Mouse (Mus musculus) liver, embryonic 13.5 days (tissue): ENCODE measurements around the gene Ttll2. TPM values are rescaled to one million over a fixed set of nuclear protein-coding genes. Genes with fewer than 3 reads are reported as not detected.
"Not testable (repeated sequence)": the region's sequence is repeated elsewhere in the genome, so short reads cannot be mapped to it uniquely, and the experiment has no call there.

Experiments used
- ATAC-seq: fragments of 200-750 bp; cut with Nextera tagmentation; 2 replicates; pipeline ENCODE4 v1.8.0; 2017; ENCODE audit warnings: low read depth, mild to moderate bottlenecking, moderate number of reproducible peaks, moderate library complexity
- DNase-seq: peaks from one replicate; pipeline ENCODE4 v3.0.0; 2022
- H3K27ac ChIP-seq: fragments of 300-500 bp; sonication (generic); 2 replicates; pipeline ENCODE4 v1.5.1; 2015; ENCODE audit warnings: moderate library complexity, mild to moderate bottlenecking, inconsistent platforms
- H3K27me3 ChIP-seq: fragments of 300-500 bp; sonication (generic); 2 replicates; pipeline ENCODE4 v1.6.1; 2015; ENCODE audit warnings: mild to moderate bottlenecking, inconsistent platforms
- H3K36me3 ChIP-seq: fragments of 300-500 bp; sonication (generic); 2 replicates; pipeline ENCODE4 v1.6.1; 2015; ENCODE audit warnings: mild to moderate bottlenecking, inconsistent platforms
- H3K4me1 ChIP-seq: fragments of 300-500 bp; sonication (generic); replicated peaks from 2 replicates; pipeline ENCODE4 v1.6.1; 2015; ENCODE audit warnings: inconsistent platforms
- H3K4me2 ChIP-seq: fragments of 300-500 bp; sonication (generic); 2 replicates; pipeline ENCODE4 v1.6.1; 2015; ENCODE audit warnings: inconsistent platforms, mild to moderate bottlenecking, moderate library complexity
- H3K4me3 ChIP-seq: fragments of 300-500 bp; sonication (generic); replicated peaks from 2 replicates; pipeline ENCODE4 v1.5.1; 2015; ENCODE audit warnings: mild to moderate bottlenecking, inconsistent platforms
- H3K9ac ChIP-seq: fragments of 300-500 bp; sonication (generic); 2 replicates; pipeline ENCODE4 v1.6.1; 2015; ENCODE audit warnings: mild to moderate bottlenecking, inconsistent platforms
- H3K9me3 ChIP-seq: fragments of 300-500 bp; sonication (generic); replicated peaks from 2 replicates; pipeline ENCODE4 v1.6.1; 2016; ENCODE audit warnings: inconsistent platforms
- WGBS: fragments of 180-500 bp; shearing (Covaris S2); methylation state at CpG from one replicate; pipeline ENCODE4 v1.1.7; 2015; ENCODE audit not compliant: insufficient replicate concordance; 5-methylcytosine and 5-hydroxymethylcytosine counted together
- polyA plus RNA-seq: library from polyadenylated mRNA; unstranded; fragments of >200 nt; fragmentation: Nextera tagmentation; extraction: Ambion mirVana; gene quantifications from 2 replicates; pipeline ENCODE4 v1.2.1, GENCODE M21; 2015

Gene Ttll2
- polyA plus RNA-seq, 1 experiment from 2014 or later, result not detected

DNA sequence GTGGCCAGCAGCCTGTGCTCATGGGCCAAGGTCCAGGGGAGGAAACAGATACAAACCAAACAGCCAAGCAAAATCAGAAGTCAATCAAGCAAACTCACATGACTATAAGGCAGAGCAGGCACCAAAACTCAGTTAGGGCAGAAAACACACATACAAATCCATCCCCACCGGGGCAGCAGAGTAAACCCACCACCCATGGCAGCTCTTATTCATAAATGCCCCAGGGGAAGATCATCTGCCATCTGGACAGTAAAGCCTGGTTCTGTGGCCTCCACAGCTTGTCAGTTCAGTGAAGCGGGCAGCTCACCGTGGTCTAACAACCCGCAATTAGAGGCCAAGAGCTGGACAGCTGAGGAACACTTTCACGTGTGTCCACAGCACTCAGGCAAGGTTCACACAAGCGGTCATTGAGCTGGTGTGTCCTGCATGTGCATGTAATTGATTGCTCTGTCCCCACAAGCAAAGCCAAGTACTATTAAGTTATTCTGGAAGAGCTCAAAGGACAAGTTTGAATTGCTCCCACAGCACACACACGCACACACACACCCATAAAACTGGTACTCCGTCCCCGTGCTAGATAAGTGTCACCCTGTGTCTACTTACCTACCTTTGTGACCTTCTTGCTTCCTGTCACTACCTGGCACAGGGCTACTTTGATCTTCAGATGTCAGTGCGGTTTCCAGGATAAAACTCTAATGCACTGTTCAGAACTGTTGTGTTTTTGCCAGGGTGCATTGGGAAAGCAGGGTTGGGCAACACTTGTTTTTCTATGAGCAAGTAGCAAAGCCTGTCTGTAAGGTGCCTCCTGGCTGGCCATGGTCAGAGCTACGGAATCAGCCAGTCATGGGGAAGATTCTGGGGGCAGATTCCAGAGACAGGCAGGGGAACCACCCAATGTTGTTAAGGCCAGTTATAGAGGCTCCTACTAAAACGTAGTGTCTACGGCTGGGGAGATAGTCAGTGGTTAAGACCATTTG is 31.0 kb upstream of the Ttll2 start:
- not testable (repeated sequence) for H3K4me1 ChIP-seq, H3K36me3 ChIP-seq, H3K27ac ChIP-seq, ATAC-seq, DNase-seq, H3K9me3 ChIP-seq, H3K27me3 ChIP-seq, H3K4me3 ChIP-seq, H3K4me2 ChIP-seq, H3K9ac ChIP-seq
- WGBS, result 70% methylated on average over 12 of the region's 13 CpGs

DNA sequence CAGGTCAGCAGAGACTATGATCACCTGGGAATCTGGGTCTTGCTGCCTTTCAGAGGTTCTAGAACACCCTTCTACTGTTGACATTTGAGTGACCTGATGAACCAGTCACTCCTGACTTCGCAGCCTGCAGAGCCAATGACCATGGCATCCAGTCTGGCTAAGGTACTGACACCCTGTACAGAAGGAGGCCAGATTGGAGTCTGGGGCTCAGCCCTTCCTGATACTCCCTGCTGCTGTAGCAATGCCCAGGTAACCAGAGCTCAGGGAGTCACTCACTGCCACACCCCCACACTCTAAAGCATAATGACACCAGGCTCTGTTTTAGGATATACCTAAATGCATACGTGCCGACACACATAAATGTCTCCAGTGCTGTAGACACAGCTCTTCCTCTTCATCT is 30.2 kb upstream of the Ttll2 start:
- not testable (repeated sequence) for H3K27me3 ChIP-seq, H3K4me2 ChIP-seq, H3K9me3 ChIP-seq, H3K36me3 ChIP-seq, H3K27ac ChIP-seq, H3K9ac ChIP-seq, DNase-seq, H3K4me1 ChIP-seq, ATAC-seq, H3K4me3 ChIP-seq
- WGBS, result 59% methylated on average over 1 of the region's 3 CpGs

DNA sequence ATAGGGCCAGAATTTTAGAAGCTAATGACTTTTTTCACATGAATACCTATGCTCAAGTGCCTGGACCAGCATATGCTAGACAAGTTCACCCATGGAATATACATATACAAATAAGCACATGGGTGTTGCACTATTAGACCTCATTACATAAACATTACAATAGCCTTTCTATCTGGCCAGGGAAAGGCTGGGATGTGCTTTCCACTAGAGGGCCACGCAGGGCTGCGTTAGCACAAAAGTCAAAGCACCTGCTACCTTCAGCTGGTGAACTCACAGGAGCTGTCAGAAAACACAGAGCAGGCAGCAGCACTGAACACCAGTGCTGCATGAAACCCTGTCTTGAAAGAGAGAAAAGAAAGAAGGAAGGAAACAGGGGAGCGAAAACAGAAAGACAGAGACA is 25.4 kb upstream of the Ttll2 start:
- ATAC-seq, H3K4me3 ChIP-seq, H3K4me1 ChIP-seq, H3K4me2 ChIP-seq, H3K36me3 ChIP-seq, H3K27ac ChIP-seq, H3K27me3 ChIP-seq, DNase-seq, H3K9ac ChIP-seq, H3K9me3 ChIP-seq: not testable (repeated sequence)
- WGBS, result 27% methylated on average over 2 of the region's 3 CpGs

DNA sequence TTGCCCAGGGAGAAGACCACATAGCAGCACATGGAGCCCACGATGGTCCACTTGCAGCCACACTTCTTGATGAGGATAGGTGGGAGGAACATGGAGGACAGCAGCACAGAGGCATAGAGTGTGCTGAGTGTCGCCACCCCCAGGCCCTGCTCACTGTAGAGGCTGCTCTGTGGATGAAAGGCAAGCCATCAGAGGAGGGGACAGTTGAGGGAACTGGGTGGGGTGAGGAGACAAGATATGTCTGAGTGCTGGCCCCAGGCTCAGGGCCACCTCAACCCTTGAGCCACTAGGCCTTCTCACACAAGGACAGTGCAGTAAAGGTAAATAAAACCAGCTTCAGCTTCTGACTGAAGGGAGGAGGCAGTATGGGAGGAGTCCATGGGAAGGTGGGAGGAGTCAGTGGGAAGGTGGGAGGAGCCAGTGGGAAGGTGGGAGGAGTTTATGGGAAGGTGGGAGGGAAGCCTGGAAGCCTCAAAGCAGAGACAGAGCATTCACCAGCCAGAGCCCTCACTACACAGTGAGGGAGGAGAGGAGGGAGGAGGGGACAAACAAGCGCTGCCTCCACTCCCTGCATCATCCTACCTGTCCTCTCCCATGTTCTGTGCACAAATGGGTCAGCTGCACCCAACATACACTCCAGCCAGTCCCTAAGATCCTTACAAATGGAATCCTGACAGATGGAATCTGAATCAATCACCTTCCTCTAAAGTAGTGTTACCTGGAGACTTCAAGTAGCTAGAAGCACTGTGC is 24.6 kb upstream of the Ttll2 start:
- not testable (repeated sequence) for H3K4me2 ChIP-seq, H3K27ac ChIP-seq, ATAC-seq, H3K27me3 ChIP-seq, DNase-seq, H3K9me3 ChIP-seq, H3K4me1 ChIP-seq, H3K4me3 ChIP-seq, H3K36me3 ChIP-seq, H3K9ac ChIP-seq
- WGBS, result 75% methylated on average over 1 of the region's 3 CpGs

DNA sequence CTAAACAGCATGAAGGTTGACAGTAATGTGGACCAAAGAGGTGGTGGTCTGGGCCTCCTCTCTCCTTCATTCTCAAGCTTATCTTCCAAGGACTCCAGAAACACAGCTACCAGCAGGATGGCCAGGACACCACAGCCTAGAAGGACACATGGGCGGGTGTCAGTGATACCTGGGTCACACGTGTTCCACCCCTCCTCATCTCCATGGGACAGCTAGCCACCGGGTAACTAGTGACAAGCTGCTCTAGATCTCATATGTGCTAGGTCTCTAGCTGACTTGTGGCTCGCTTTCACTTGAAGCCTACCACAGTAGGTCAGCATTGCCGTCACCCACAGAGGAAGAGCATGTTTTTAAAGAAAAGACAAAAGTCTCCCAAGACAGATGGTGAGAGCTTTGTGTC is 19.4 kb upstream of the Ttll2 start, which contains the start of gene Gm49630:
TSS of gene Gm49630 (minus strand) at position 101 of the 400 bp plus-strand sequence.
- H3K27ac ChIP-seq, DNase-seq, H3K4me2 ChIP-seq, H3K4me3 ChIP-seq, ATAC-seq, H3K9ac ChIP-seq, H3K4me1 ChIP-seq, H3K36me3 ChIP-seq, H3K9me3 ChIP-seq, H3K27me3 ChIP-seq: not testable (repeated sequence)
- 73% methylated on average over 2 of the region's 5 CpGs for WGBS

DNA sequence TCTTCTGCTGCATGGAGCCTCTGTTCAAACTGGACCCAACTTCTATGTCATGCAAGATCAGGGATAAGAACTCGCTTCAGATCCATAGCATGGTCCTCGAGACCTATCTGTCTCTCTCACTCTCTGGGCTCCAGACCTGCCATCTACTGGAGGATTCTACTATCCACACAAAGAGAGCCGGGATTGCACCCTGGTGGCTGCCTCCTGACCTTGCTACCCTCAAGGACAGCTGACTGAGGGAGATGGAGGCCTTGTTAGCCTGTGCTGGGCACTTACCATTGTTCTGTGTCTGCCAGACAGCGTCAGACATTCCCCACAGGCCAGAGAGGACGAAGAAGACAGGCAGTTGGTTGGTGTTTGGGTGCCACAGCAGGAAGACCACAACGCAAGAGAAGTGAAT is 16.9 kb upstream of the Ttll2 start:
- DNase-seq, H3K9me3 ChIP-seq, ATAC-seq, H3K9ac ChIP-seq, H3K27me3 ChIP-seq, H3K4me2 ChIP-seq, H3K4me3 ChIP-seq, H3K36me3 ChIP-seq, H3K4me1 ChIP-seq, H3K27ac ChIP-seq: not testable (repeated sequence)
- WGBS, result 30% methylated on average over 6 of the region's 6 CpGs

DNA sequence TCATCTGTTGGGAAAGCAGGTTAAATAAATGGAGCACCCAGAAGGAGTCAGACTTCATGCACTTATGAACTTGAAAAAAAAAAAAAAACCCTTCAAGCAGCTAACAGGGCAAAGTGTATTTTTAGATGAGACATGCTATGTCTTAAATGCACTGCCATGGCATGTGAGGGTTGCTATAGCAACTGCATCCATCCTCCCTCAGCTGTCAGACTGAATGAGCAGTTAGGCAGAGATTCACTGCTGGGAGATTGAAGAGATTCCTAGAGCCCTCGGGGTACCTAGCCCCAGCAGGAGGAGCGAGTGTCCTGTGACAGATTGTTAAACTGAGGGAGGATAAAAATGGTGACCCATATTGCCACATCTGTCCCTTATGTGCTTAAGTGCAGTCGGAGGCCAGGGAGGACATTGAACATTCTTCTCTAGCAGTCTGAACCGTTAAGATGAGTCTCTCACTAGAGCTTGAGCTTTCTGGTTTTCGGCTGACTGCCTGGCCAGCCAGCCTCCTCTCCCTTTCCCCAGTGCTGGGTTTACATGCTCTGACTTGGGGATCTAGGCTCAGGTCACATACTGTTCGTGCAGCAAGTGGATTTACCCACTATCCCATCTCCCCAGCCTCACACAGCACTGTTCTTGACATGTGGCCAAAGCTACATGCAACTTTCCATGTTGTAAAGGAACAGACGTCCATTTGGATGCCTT is 14.3 kb upstream of the Ttll2 start:
- 33% methylated on average over 5 of the region's 7 CpGs for WGBS

DNA sequence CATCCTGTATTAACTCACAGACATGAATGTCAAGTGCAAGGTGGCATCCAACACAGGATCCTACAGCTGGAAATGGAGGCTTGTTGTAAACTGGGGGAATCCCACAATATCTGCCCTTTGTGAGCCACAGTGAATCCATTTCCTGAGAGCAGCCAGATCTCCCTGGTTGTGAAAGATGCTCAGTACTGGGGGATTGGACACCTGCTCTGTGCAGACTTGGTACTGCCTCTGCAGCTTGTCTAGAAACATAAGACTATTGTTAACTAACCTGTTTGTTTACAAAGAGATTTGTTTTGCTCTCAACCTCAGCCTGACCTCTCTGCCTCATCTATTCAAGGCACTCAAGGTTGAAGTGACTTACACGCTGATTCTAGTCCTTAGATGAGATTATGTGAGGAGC is 13.8 kb upstream of the Ttll2 start:
- not testable (repeated sequence) for H3K27ac ChIP-seq, H3K4me3 ChIP-seq, DNase-seq, H3K9ac ChIP-seq, H3K4me2 ChIP-seq, H3K9me3 ChIP-seq, ATAC-seq, H3K27me3 ChIP-seq, H3K4me1 ChIP-seq, H3K36me3 ChIP-seq
- WGBS, result 20% methylated on average over 1 of the region's 1 CpGs

More for the DNA sequence above, 14.3 kb upstream of the Ttll2 start:
- H3K27me3 ChIP-seq, H3K27ac ChIP-seq, ATAC-seq, H3K9ac ChIP-seq, H3K9me3 ChIP-seq, H3K4me2 ChIP-seq, DNase-seq, H3K4me3 ChIP-seq, H3K4me1 ChIP-seq, H3K36me3 ChIP-seq: not testable (repeated sequence)

DNA sequence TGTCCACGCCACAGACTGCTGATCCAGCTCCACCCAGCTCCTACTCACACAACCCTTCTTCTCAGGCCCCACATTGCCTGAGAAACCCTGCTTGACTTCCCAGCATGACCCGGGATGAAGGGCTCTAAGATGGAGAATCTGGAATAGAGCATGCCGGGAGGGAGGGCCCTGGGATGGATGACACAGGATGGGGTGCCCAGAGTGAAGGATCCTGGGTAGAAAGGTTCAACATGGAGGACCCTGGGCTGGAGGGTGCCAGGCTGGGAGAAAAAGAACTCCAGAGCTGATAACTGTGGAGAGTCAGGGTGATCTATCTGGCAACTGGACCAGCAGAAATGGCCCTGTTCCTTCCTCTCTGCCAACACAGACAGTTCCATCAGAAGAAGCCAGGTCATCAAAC is 13.1 kb upstream of the Ttll2 start:
- H3K4me1 ChIP-seq, H3K9ac ChIP-seq, H3K4me2 ChIP-seq, H3K27me3 ChIP-seq, H3K9me3 ChIP-seq, ATAC-seq, H3K36me3 ChIP-seq, H3K27ac ChIP-seq, DNase-seq, H3K4me3 ChIP-seq: not testable (repeated sequence)
- no CpG with 5 or more reads among the region's 3 CpGs for WGBS

DNA sequence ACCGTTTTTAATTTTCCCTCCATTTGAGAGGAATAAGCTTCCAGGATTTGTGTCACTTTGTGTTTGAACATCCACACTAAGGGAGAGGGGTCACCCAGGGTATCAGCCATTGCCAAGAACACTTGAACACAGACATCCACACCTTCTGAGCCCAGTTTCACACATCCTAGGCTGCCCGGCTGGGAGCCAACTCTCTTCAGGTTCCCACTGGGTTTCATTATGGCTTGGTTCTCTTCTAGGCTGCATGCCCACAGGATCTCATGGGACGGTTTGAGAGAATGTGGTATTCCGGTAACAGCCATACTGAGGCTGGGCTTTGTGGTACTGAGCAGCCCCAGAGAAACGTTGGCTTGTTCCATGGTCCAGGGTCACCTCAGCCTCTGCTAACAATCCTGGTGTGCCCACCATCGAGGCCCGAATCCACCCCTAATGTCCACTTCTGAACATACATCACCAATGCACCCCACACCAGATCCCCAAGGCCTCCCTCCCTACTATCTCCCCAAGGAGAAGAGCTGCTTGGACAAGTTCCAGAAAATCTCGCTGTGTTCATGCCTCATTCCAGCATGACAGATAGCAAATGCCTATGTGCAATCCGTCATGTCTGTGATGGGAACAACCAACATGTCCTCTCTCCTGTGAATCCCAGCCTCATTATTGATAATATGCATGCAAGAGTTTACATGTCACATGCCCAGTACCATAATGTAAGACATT is 8.4 kb upstream of the Ttll2 start:
- not testable (repeated sequence) for H3K4me1 ChIP-seq, ATAC-seq, H3K9me3 ChIP-seq, DNase-seq, H3K4me2 ChIP-seq, H3K9ac ChIP-seq, H3K27ac ChIP-seq, H3K27me3 ChIP-seq, H3K4me3 ChIP-seq, H3K36me3 ChIP-seq
- WGBS, result 60% methylated on average over 9 of the region's 9 CpGs

DNA sequence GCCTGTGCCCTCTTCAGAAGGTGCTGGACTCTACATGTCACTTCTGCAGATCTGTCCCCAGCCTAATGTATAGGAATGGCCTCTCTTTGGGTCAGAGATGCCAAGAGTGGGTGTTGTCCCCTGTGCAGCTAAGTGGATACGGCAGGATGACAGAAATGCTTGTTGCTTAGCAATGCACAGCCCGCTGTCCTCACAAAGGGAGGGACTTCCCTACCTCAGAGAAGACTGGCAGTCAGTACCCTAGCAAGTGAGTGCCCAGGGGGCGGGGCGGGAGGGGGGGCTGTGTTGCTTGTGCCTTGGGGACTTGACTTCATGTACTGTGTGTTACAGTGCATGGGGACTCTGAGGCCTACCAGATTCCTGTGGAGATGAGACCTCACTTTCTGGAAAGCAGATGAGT is 7.3 kb upstream of the Ttll2 start:
- ATAC-seq, H3K4me2 ChIP-seq: not testable (repeated sequence)
- 72% methylated on average over 4 of the region's 4 CpGs for WGBS

More for the DNA sequence above, 7.3 kb upstream of the Ttll2 start:
- not testable (repeated sequence) for H3K4me1 ChIP-seq, H3K4me3 ChIP-seq, DNase-seq, H3K36me3 ChIP-seq, H3K9ac ChIP-seq, H3K27me3 ChIP-seq, H3K27ac ChIP-seq, H3K9me3 ChIP-seq
